Comparison of ENCODE assay signal across 8 mouse cellular contexts in genomic region chr3:90265034-90265931, GRCm38 (mm10). TPM values are rescaled to one million over a fixed set of nuclear protein-coding genes. Genes with fewer than 3 reads are reported as not detected.
A peak's percentile ranks its signal among the peaks of the same experiment; 100 is the strongest.
DNase-seq lines count a peak whose midpoint lies in the region; ATAC-seq lines count a peak whose summit lies in the region.

TSS of gene Dennd4b (plus strand) at chr3:90265185.

- H3K36me3 ChIP-seq in intestine, embryonic 15.5 days = peaks cover 27% of the 10 kb centered on the region

- WGBS in intestine, embryonic 15.5 days = under 1% methylated on average over 83 of the region's 87 CpGs

- H3K9ac ChIP-seq in intestine, embryonic 15.5 days = peak within 1 kb of the TSS; percentile 89

- no peaks in the 10 kb centered on the region for H3K9me3 ChIP-seq in intestine, embryonic 15.5 days

- peak; percentile 96 for ATAC-seq in intestine, embryonic 15.5 days

- no peaks in the 10 kb centered on the region for H3K27me3 ChIP-seq in intestine, embryonic 15.5 days (replicated peaks)

- intact Hi-C loops in left cerebral cortex, postnatal 25 days (cut with DNase I) = loop anchor here (1.0 to 5.0 kb wide), 2 partner anchors 27 to 107 kb away; no protein-coding TSS in a partner anchor

- DNase-seq in adrenal gland, adult 8-10 months = peak; percentile 85
- DNase-seq in embryo, embryonic 9.5 days (ENCODE audit: extremely low spot score) = peak; percentile 95
- peak; percentile 95 to 96 for DNase-seq in gastrocnemius, postnatal 4 days (ENCODE audit: low spot score in 2 of 2)
- peak; percentile 85 to 86 for DNase-seq in left cerebral cortex, postnatal 25 days (ENCODE audit: low spot score in 2 of 2)
- DNase-seq in mesoderm, embryonic 11.5 days (ENCODE audit: low read depth, low spot score) = peak; percentile 89
- DNase-seq in right cerebral cortex, postnatal 25 days = peak; percentile 87
- DNase-seq in urinary bladder, postnatal 36 days (ENCODE audit: low spot score in 2 of 2) = peak; percentile 83 to 89

- H3K4me3 ChIP-seq in intestine, embryonic 15.5 days (replicated peaks) = peak within 1 kb of the TSS; percentile 90

- peak within 1 kb of the TSS; percentile 98 for H3K27ac ChIP-seq in intestine, embryonic 15.5 days

- peak within 1 kb of the TSS; percentile 89 for H3K4me2 ChIP-seq in intestine, embryonic 15.5 days (replicated peaks)

- peaks cover 17% of the 10 kb centered on the region for H3K4me1 ChIP-seq in intestine, embryonic 15.5 days (replicated peaks)

RNA-seq across cellular contexts. Expression of gene Dennd4b, which starts in this region (rescaled TPM):
- 10 to 100 TPM in 3 of 4 experiments, 1 to 10 TPM in 1; 9.2 to 14.5 (median 12.8) TPM for total RNA-seq in adrenal gland, adult 8-10 months (2022)
- 10 to 100 TPM; 26.1 to 27.2 TPM for total RNA-seq in gastrocnemius, postnatal 4 days (2021)
- 2.3 and 3.9 TPM in 2 replicates for polyA plus RNA-seq in intestine, embryonic 15.5 days (2015; fragmentation: Nextera tagmentation; extraction: Ambion mirVana)
- total RNA-seq in left cerebral cortex, postnatal 25 days (2021) = 10 to 100 TPM; 30.5 to 33.4 TPM

Comparison
In these comparisons a context has a peak if more than half of its experiments do, and no peak if none do; other contexts are left out.
1. Peak in every context shown above with its lines: DNase-seq, ATAC-seq, H3K4me3 ChIP-seq and H3K27ac ChIP-seq.